Comparison of ENCODE assay signal across 9 mouse cellular contexts in genomic region chr1:119902551-119903230, GRCm38 (mm10). TPM values are rescaled to one million over a fixed set of nuclear protein-coding genes. Genes with fewer than 3 reads are reported as not detected.
DNase-seq lines count a peak whose midpoint lies in the region; ATAC-seq lines count a peak whose summit lies in the region.
"Had no signal": no experiment of that assay in that cellular context is flagged by ENCODE, and none has a peak within 500 bp of the region (broad histone marks: within the 10 kb centered on the region; RNA-seq: fewer than 3 reads in every experiment).

No protein-coding gene starts in this region.

- 50% methylated on average over 8 of the region's 8 CpGs for WGBS in forebrain, embryonic 14.5 days
- WGBS in midbrain, embryonic 11.5 days = 47% methylated on average over 8 of the region's 8 CpGs

- DNase-seq in gastrocnemius, adult 18-20 months (ENCODE audit: low spot score) = peak; percentile 48
- DNase-seq in gastrocnemius, postnatal 36 days = no peak
- DNase-seq in cerebellum, adult 11-12 months = peak; percentile 70
- DNase-seq in forebrain, embryonic 14.5 days (ENCODE audit: low spot score) = peak; percentile 88
- DNase-seq in midbrain, embryonic 11.5 days (ENCODE audit: low spot score, missing footprints) = peak; percentile 91
- DNase-seq in right cerebral cortex, postnatal 25 days = no peak
- DNase-seq in left cerebral cortex, postnatal 25 days (ENCODE audit: low spot score in 2 of 2) = no peak
- no peak for DNase-seq in kidney, adult 9 months
- DNase-seq: gastrocnemius, postnatal 10 days had no signal

- intact Hi-C loops in gastrocnemius, postnatal 36 days (cut with DNase I) = no loop called here
- intact Hi-C loops in left cerebral cortex, postnatal 25 days (cut with DNase I) = no loop called here

- ATAC-seq in forebrain, embryonic 14.5 days = peak; percentile 76
- peak; percentile 87 for ATAC-seq in midbrain, embryonic 11.5 days (ENCODE audit: low FRiP score)

- H3K9me3 ChIP-seq in forebrain, embryonic 14.5 days (replicated peaks; ENCODE audit: control insufficient read depth, low read length) = no peaks in the 10 kb centered on the region
- H3K9me3 ChIP-seq in midbrain, embryonic 11.5 days (ENCODE audit: control insufficient read depth, low read length) = no peaks in the 10 kb centered on the region

- H3K9ac ChIP-seq in forebrain, embryonic 14.5 days (ENCODE audit: low read length) = no peak overlapping the region
- H3K9ac ChIP-seq in midbrain, embryonic 11.5 days (ENCODE audit: low read length) = no peak overlapping the region; the same call in 1 of the 2 replicates

- no peak overlapping the region; the same call in 1 of the 2 replicates for H3K4me2 ChIP-seq in forebrain, embryonic 14.5 days (ENCODE audit: low read length)
- no peak overlapping the region for H3K4me2 ChIP-seq in midbrain, embryonic 11.5 days

- no peak overlapping the region for H3K4me3 ChIP-seq in forebrain, embryonic 14.5 days (ENCODE audit: low read depth, low read length)
- no peak overlapping the region for H3K4me3 ChIP-seq in midbrain, embryonic 11.5 days (ENCODE audit: low read depth, low read length)

- H3K27ac ChIP-seq in forebrain, embryonic 14.5 days (ENCODE audit: low read depth, low read length) = peak overlapping the region; percentile 72
- peak overlapping the region; percentile 42; the same call in 1 of the 2 replicates for H3K27ac ChIP-seq in midbrain, embryonic 11.5 days (ENCODE audit: low read depth, low read length)

- H3K4me1 ChIP-seq in forebrain, embryonic 14.5 days (ENCODE audit: control insufficient read depth, insufficient read depth, low read length) = peaks cover 37% of the 10 kb centered on the region
- H3K4me1 ChIP-seq in midbrain, embryonic 11.5 days (ENCODE audit: control insufficient read depth, insufficient read depth, low read length) = peaks cover 14% of the 10 kb centered on the region; the same call in 1 of the 2 replicates

- no peaks in the 10 kb centered on the region for H3K36me3 ChIP-seq in forebrain, embryonic 14.5 days (ENCODE audit: control insufficient read depth, insufficient read depth, low read length)
- H3K36me3 ChIP-seq in midbrain, embryonic 11.5 days (ENCODE audit: control insufficient read depth, insufficient read depth, low read length) = no peaks in the 10 kb centered on the region

- H3K27me3 ChIP-seq in forebrain, embryonic 14.5 days (replicated peaks; ENCODE audit: control insufficient read depth, insufficient read depth, low read length) = no peaks in the 10 kb centered on the region
- H3K27me3 ChIP-seq in midbrain, embryonic 11.5 days (ENCODE audit: control insufficient read depth, insufficient read depth, low read length) = no peaks in the 10 kb centered on the region

RNA-seq across cellular contexts. Expression of gene Tmem177, which starts 10.3 kb away (rescaled TPM):
- total RNA-seq in gastrocnemius, adult 18-20 months (2021) = 1 to 10 TPM; 6.9 to 7.1 TPM
- total RNA-seq in gastrocnemius, postnatal 36 days (2021) = 1 to 10 TPM; 5.4 to 6.0 TPM
- polyA plus RNA-seq in forebrain, embryonic 14.5 days (2014; fragmentation: Nextera tagmentation; extraction: Ambion mirVana) = 13.3 TPM in 2 replicates
- 9.2 and 10.8 TPM in 2 replicates for polyA plus RNA-seq in midbrain, embryonic 11.5 days (2014; fragmentation: Nextera tagmentation; extraction: Ambion mirVana)
- 1 to 10 TPM; 8.0 to 8.3 TPM for total RNA-seq in left cerebral cortex, postnatal 25 days (2021)

Comparison
In these comparisons a context has a peak if more than half of its experiments do, and no peak if none do; other contexts are left out.
1. DNase-seq: peak in gastrocnemius, adult 18-20 months (single experiment), cerebellum, adult 11-12 months (single experiment), forebrain, embryonic 14.5 days (single experiment) and midbrain, embryonic 11.5 days (single experiment); none in gastrocnemius, postnatal 36 days (0 of 2), right cerebral cortex, postnatal 25 days (single experiment), left cerebral cortex, postnatal 25 days (0 of 2) and kidney, adult 9 months (single experiment).